Mouse (Mus musculus) heart, postnatal 36 days (tissue): Measurements from ENCODE around the gene Zfp189. TPM values are rescaled to one million over a fixed set of nuclear protein-coding genes. Genes with fewer than 3 reads are reported as not detected.

Experiments
- DNase-seq, 2 experiments: peaks; one replicate each; pipeline ENCODE4 v3.0.0; 2021 to 2022
- intact Hi-C: fragments of 180-260 bp; cut with DNase I; formaldehyde crosslinking; loops from one replicate; pipeline ENCODE4 v1.15.1; 2025
- total RNA-seq, 2 experiments: library from RNA; stranded (reverse); gene quantifications; 2 replicates each; pipeline ENCODE4 v1.2.3; 2021

Gene Zfp189
- total RNA-seq, 2 experiments from 2014 or later: 5.4 to 6.0 TPM

DNA sequence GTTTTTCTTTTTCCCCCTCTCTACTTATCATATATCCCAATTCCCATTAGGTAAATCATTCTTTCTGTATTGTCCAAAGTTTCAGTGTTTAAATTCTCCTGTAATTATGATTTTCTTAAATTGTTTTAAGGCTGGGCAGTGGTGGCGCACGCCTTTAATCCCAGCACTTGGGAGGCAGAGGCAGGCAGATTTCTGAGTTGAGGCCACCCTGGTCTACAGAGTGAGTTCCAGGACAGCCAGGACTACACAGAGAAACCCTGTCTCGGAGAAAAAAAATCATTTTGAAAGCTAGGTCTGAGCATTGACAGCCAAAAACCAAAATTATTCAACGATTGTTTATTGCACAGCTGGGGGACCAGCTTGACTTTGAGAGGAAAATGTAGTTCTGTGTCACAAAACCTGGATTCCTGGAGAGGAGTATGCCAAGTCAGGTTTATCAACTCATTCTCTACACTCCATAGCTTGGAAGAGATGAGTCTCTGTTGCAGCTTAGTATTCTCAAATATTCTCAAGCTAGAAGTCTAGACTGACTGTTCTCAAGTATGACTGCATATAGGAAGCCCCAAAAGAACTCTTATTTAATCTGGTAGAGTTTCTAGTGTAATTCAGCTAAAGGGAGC lies 14.8 kb downstream of the Zfp189 start:
- no peak for DNase-seq
- intact Hi-C loops: no loop called here

DNA sequence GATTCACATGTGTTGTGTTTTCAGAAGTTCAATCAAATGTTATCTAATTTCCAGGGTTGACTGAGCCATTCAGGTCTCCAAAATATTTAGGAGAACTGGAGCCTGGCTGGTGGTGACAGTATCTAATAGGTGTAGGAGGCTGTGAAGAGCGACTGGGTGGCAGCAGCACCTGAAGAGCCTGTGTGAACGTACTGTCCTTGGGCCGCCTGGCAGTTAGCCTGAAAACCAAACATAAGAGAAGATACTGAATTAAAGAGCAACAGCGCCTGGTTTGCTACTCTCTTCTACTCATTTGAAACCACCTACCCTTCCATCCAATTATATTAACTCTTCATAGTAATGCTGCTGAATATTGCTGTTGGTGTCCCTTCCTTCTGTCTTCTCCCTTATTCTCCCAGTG lies 15.7 kb downstream of the Zfp189 start:
- intact Hi-C loops: no loop called here
- DNase-seq: no peak

DNA sequence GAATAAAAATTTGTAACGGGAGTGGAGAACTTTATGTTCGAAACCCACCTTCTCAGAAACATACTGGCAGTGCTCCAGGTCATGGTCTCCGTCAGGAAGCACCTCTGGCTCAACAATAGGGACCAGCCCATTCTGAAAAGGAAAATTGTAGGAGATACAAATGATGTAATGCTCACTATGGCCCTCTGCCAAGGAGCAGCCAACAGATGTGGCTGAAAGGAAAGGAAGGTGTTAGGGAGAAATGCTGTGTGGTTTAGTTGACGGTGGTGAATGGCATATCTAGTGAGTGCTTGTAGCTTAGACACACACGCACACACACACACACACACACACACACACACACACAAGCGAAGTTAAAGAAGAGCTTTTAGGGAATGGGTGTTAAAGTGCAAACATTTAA lies 18.7 kb downstream of the Zfp189 start:
- intact Hi-C loops: no loop called here
- DNase-seq: peak in 1 of 2 experiments; percentile 14

DNA sequence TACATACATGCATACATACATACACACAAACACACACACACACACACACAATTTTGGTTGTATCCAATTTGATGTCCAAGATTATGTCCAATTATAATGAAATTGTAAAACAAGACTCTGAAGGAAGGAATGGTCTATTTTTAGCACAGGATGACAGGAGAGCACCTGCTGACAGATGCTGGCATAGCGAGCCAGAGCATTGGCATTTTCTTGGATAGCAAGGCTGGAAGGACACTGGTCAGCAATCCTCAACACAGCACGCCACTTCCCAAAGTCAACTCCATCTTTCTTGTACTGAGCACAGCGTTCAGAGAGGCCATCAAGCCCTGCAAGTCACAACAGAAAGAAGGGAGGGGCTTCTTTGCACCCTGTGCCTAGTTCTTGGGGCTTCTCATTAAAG lies 20.0 kb downstream of the Zfp189 start:
- intact Hi-C loops: no loop called here
- DNase-seq: no peak

DNA sequence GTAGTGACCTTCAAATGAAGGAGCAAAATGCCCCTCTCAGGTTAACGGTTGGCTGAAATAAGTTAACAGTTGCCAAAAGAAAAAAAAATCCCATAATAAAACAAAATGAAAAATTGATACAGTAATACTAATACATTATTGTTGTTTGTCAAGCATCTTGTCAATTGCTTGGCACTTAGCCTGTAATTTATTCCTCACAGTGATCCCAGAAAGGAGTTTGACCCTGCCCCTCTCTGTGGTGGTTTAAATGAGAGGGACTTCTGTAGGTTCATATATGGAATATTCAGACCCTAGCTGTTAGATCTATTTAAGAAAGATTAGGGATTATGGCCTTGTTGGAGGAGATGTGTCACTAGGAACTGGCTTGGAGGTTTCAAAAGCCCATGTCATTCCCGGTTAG lies 25.1 kb downstream of the Zfp189 start:
- intact Hi-C loops: no loop called here
- DNase-seq: no peak

DNA sequence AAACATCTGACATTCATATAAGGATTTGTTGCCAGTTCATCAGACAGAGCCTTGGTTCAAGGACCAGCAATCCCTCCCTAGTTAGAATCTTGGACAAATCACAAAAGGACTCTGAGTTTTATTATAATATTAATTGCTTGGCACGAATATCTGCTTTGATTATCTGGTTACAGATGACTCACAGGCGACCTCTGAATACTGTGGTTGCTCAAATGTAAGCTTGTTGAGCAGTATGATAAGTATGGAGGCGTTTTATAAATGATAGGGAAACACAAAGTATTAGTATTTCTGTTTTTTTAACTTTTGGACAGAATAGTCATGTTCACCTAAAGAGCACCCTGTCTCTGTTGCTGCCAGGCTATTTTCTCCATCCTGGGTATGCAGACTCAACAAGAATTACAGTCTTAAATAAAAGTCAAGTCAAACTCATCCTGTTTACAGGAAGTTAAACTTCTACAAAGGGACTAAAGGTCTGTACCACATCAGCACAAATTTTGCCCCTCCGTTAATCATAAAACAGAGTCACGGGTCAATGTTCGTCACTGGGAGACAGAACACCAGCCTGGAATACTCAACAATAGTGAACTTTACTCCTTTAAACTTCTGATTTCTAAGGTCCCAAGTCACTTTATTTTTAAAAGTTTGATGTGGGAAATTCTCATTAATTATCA lies 26.0 kb downstream of the Zfp189 start:
- DNase-seq: no peak
- intact Hi-C loops: no loop called here

DNA sequence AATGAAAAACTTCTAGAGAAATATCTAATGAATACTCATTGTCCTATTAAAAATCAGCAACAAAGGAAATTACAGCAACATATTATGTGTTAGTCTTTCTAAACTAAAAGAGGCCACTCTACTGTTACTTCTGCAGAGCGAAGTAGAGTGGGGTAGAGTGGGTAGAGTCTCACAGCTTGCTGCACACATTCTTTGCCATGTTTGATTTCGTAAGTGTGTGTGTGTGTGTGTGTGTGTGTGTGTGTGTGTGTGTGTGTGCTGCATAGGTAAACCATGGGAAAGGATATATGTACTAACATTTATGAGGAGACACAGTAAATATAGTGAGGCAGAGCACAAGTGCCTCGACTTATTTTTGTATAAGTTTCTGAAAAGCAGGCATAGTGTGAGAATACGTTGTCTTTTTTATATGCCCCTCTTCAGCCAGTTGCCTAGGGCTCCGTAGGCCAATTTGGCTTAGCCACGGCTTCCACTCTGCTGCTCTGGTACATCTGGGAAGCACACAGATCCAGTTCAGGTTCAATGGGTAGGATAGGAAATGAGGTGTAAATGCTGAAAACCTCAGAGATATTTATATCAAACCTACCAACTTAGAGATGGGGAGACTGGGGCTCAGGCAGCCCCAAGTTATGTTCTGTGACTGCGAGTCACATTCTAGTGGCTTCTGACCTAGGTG lies 26.7 kb downstream of the Zfp189 start:
- intact Hi-C loops: no loop called here
- no peak for DNase-seq

DNA sequence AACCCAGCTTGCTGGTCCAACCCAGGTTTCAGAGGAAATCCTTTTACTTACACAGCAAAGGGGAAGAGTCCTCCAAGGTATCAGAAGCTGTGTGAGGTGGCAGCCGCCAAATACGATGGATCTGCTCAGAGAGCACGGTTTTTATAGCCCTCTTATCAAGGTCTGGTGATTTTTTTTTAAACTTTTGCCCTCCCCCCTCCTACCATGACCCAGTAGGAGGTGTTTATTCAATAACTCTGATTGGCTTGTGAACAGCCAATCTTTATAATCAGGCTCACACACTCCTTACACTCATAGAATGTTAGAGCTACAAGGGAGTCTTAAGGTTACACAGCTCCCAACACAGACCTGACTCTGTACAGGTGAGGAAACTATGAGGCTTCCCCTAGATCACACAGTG lies 28.4 kb downstream of the Zfp189 start, which contains the start of gene Aldob:
Aldob (minus strand) TSS at position 164 of the 400 bp plus-strand sequence.
- no peak for DNase-seq
- intact Hi-C loops: no loop called here

DNA sequence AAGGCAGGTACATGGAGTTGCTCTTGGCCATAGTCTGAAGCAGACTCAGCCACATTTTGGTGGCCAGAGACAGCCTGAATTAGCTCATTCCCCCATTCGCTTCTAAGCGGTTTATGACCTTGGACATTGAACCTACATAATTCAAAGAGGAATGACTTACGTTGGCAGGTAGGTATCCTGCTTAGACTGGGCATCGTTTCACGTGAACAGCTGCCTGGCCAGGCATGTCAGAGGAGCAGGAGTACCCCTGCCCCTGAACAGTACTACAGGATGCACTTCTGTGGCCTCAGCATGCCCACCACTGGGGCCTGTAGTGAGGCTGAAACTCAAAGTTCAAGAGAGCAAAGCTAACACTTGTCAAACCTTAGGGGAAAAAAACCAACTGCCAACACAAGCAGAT lies 32.4 kb downstream of the Zfp189 start:
- intact Hi-C loops: no loop called here
- DNase-seq: no peak

DNA sequence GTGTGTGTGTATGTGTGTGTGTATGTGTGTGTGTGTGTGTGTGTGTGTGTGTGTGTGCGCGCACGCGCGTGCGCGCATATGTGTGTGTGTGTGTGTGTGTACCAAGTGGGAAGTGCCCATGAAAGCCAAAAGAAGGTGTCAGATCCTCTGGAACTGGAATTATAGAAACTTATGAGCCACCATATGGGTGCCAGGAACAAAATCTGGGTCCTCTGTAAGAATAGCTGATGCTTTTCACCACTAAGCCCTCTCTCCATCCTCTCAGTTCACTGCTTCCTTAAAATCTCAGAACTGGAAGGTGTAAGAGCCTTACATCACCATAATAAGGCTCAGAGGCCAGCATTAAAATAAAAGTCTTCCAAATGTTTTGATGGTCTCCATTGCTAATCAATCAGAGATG lies 36.4 kb downstream of the Zfp189 start:
- intact Hi-C loops: no loop called here

DNA sequence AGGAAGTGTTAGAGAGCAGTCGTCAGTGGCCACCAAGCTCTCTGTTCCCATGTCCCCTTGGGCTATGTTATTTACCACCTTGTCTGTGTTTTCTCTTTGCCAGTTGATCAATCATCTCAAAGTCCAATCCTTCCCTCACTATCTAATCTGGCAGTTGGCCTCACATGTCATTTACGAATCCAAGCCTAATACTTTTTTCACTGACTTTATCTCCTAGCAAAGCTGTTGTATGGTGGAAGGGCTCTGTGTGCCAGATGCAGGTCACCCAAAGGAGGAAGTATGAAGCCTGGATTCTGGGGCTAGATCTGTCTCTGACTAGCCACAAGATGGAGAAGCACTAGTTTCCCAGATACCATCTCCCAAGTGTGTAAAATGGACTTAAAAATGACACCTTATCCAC lies 37.2 kb downstream of the Zfp189 start:
- DNase-seq: no peak
- intact Hi-C loops: no loop called here

More for the DNA sequence above, 36.4 kb downstream of the Zfp189 start:
- no peak for DNase-seq

DNA sequence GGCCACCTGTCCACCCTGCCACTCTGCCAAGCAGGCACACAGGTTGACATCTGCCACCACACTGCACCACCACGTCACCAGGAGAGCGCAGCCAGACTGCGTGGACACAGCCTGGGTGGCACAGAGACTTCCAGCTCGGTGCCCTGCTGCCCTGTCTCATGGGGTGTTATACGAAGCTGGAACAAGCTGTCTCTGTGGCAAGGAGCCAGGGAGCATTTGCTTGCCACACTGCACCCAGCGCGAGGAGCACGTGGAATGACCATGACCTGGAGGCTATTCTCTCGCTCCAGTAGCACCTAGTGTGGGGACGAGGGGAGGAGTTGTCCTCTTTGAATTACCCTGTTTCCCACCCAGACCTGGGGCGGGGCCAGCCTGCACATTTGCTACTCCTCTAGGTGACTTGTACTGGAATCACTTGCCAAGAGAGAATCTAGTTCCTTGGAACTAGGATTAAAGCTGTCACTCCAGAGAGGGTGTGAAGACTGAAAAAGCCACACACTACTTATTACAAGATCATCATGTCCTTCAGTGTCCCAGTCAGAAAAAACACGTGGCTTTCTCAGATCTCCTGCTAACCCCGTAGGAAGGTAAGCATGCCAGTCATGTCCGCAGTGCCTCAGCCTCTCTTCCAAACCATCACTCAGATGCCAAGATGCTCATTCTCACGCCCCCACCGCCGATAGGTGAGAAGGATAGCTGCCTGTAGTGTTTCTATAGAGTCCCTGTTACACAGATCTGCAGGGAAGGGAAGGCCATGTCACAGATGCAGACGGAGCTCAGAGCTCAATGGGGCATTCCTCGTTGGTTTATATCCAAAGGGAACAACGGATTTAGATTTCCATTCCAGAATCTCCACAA lies 39.2 kb downstream of the Zfp189 start:
- intact Hi-C loops: no loop called here
- DNase-seq: peak; percentile 58 to 63

DNA sequence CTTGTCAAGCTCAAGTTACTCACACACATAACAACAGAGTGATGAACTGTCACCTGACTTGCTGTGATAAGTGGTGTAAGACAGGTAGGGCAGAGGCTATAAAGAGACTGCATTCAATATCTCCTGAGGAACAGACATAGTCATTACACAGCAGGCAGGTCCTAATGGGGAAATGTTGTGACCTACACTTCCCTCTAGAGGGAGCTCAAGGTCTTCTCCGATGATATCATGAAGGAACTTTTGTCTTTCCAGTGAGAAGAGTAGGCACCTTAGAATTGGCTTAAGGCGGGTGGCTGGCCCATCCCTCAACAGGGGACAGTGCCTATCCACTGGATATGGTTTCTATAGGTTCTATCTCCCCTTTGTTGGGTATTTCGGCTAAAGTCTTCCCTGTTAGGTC lies 46.6 kb downstream of the Zfp189 start:
- intact Hi-C loops: loop anchor here (1.0 to 2.0 kb wide), 2 partner anchors 31 to 60 kb away; no protein-coding TSS in a partner anchor
- peak; percentile 46 to 62 for DNase-seq

DNA sequence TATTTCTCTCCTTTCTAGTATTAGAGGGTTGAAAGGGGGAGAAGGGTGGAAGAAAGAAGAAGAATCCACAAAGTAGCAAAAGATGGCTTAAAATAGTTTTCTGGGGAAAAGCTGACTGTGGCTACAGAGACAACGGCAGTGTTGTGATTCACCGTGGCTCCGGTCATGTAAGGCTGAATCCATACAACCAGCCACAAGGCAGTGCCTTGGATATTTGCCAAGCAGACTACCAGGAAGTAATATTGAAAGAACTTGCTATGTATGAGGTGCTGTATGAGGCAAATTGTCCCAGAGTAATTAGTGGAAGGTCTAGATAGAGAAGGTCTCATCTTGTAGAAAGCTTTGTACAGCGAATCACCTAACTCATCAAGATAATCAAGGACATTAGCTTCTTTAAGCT lies 51.2 kb downstream of the Zfp189 start:
- intact Hi-C loops: no loop called here
- DNase-seq: no peak

Other genes starting within 250 kb of the Zfp189 start
- not detected for gene Acnat2, start 113.0 kb upstream of the Zfp189 start, total RNA-seq
- gene Acnat1, start 47.3 kb upstream of the Zfp189 start, total RNA-seq: not detected
- under 1 TPM in 1 of 2 experiments, not detected in 1; 0.47 TPM for gene Baat, start 14.6 kb upstream of the Zfp189 start, total RNA-seq
- gene Mrpl50, start 83 bp upstream of the Zfp189 start, total RNA-seq: 10 to 100 TPM; 44.6 to 44.9 TPM
- 1 to 10 TPM in 1 of 2 experiments, under 1 TPM in 1; 0.58 to 1.1 TPM for gene Aldob, start 28.4 kb downstream of the Zfp189 start, total RNA-seq
- gene Tmem246, start 76.7 kb downstream of the Zfp189 start, total RNA-seq: 10 to 100 TPM; 44.5 to 47.1 TPM
- 10 to 100 TPM; 30.7 to 39.3 TPM for gene Rnf20, start 110.8 kb downstream of the Zfp189 start, total RNA-seq
- gene Ppp3r2, start 160.8 kb downstream of the Zfp189 start, total RNA-seq: not detected